Mouse (Mus musculus) megakaryocyte, embryonic 14.5 days (primary cell): ENCODE measurements around the gene Zscan29. TPM values are rescaled to one million over a fixed set of nuclear protein-coding genes. Genes with fewer than 3 reads are reported as not detected.
A peak's percentile ranks its signal among the peaks of the same experiment; 100 is the strongest.

ENCODE experiments used
- H3K27me3 ChIP-seq: replicated peaks from 2 replicates; pipeline ENCODE3; 2012; ENCODE audit warnings: inconsistent platforms
- H3K36me3 ChIP-seq: replicated peaks from 2 replicates; pipeline ENCODE3; 2012; ENCODE audit warnings: low read length, inconsistent platforms, mixed read lengths
- H3K4me1 ChIP-seq: 2 replicates; pipeline ENCODE4 v1.6.1; 2012; ENCODE audit warnings: inconsistent platforms
- H3K4me3 ChIP-seq: replicated peaks from 2 replicates; pipeline ENCODE3; 2012; ENCODE audit warnings: moderate library complexity, mild to moderate bottlenecking, inconsistent platforms
- H3K9me3 ChIP-seq: 2 replicates; pipeline ENCODE4 v1.6.1; 2012; ENCODE audit warnings: inconsistent platforms
- FLI1 ChIP-seq: IDR thresholded peaks from 2 replicates; pipeline ENCODE4 v1.6.1; 2012; ENCODE audit warnings: low read length, inconsistent platforms, mixed read lengths
- GATA1 ChIP-seq: IDR thresholded peaks from 3 replicates; pipeline ENCODE4 v1.6.1; 2012; ENCODE audit warnings: mixed read lengths, low read length, inconsistent platforms, borderline replicate concordance
- polyA plus RNA-seq: library from polyadenylated mRNA; stranded (reverse); fragments of >175 nt; gene quantifications from 2 replicates; pipeline ENCODE4 v1.2.3, GENCODE M21; 2012; ENCODE audit warnings: low replicate concordance; ENCODE audit not compliant: insufficient read depth

Gene Zscan29
- 3.4 and 5.5 TPM in 2 replicates for polyA plus RNA-seq

DNA sequence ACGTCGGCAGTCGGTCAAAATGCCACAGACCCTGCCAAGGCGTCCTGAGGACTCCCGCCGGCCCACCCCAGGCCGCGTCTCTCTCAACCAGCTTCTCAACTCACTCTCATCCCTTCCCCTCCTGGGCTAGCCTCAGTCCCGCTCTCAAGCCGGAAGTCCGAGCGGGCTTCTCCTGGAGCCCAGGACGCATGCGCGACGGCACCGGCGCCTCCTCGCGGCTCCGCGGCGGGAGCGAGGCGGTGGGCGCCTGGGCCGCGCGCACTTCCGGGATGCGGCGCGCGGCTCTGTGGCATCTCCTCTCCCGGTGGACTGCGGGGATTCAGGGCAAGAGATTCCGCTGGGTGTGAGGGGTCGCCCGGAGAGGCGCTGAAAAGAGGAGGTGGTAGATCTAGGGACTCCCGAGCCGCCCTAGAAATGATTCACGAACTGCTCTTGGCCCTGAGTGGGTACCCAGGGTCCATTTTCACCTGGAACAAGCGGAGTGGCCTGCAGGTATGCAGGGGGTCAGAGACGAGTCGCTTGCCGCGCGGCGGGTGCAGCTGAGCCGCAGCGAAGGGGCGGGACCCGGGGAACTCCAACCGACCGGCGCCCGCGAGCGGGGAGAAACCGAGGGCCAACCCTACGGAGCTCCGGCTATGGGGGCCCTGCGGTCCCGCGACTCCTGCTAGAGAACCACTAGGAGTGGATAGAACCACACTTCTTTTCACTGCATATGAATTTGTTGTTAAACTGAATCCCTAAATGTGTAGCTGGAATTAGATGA, at the start of gene Zscan29:
Gene Zscan29 (minus strand): TSS at position 146 of the 763 bp plus-strand sequence.
- H3K9me3 ChIP-seq: no peaks in the 10 kb centered on the region
- peaks cover 36% of the 10 kb centered on the region for H3K4me1 ChIP-seq
- no peaks in the 10 kb centered on the region for H3K27me3 ChIP-seq
- H3K4me3 ChIP-seq: peak within 1 kb of the TSS; percentile 93
- H3K36me3 ChIP-seq: peaks cover 61% of the 10 kb centered on the region
- no peak; the same call in 1 of the 2 replicates for TF ChIP-seq FLI1
- no peak for TF ChIP-seq GATA1

DNA sequence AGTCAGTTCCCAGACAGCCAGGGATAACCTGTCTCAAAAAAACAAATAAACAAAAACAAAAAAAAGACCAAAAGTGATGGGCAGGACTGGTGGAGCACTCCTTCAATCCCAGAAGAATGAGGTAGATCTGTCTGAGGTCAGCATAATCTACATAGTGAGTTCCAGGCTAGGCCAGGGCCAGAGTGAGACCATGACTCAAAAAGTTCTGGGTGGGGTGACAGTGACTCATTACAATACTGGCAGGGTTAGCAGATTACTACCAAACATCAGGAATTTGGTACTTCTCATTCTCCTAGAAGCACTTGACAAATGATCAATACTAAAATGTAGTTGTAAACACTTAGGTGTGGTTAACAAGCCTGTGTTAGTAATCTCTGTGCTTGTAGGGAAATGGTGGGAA, 49.1 kb upstream of the Zscan29 start:
- H3K9me3 ChIP-seq: no peaks in the 10 kb centered on the region
- H3K4me3 ChIP-seq: no peak overlapping the region
- peaks cover 2% of the 10 kb centered on the region; the same call in 1 of the 2 replicates for H3K4me1 ChIP-seq
- TF ChIP-seq FLI1: no peak
- no peak for TF ChIP-seq GATA1
- H3K36me3 ChIP-seq: peaks cover 85% of the 10 kb centered on the region
- no peaks in the 10 kb centered on the region for H3K27me3 ChIP-seq

DNA sequence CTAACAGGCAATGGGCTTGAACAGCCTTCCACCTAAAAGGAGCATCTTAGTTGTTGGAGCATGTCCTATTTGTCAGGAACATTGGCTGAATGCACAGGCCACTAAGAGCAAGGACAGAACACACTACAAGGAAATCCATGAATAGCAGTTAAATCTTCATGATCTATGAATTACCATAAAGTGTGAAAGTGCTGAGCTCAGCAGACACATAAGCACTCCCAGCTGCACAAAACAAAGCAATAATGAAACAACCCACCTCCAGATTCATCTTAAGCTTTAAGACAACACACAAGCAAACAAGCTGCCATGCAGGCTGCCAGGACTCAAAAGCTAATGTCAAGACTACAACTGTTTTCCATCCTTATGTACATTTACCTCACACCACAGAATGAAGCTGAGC, 48.3 kb upstream of the Zscan29 start:
- TF ChIP-seq FLI1 (no peak), GATA1 (no peak)
- no peak overlapping the region for H3K4me3 ChIP-seq
- H3K36me3 ChIP-seq: peaks cover 90% of the 10 kb centered on the region
- no peaks in the 10 kb centered on the region for H3K9me3 ChIP-seq
- H3K4me1 ChIP-seq: peaks cover 2% of the 10 kb centered on the region; the same call in 1 of the 2 replicates
- H3K27me3 ChIP-seq: no peaks in the 10 kb centered on the region

DNA sequence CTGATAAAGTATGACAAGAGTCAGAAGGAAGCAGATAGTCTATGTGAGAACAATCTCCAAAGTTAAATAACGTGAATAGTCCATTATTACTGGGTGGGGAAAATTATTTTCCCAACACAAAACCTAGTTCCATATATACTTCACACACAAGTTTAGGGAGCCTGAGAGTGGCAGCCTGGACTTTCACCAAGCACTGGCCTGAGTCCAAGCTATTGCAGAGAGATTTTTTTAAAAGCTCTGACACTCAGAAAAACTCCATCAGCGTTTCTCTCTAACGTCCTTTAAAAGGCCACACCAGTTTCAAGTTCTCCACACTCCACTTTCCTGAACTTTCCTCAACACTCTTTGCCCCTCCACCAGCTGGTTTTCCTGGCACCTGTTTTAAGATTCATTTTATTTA, 43.6 kb upstream of the Zscan29 start:
- no peaks in the 10 kb centered on the region for H3K9me3 ChIP-seq
- peaks cover 90% of the 10 kb centered on the region for H3K36me3 ChIP-seq
- H3K27me3 ChIP-seq: no peaks in the 10 kb centered on the region
- H3K4me3 ChIP-seq: no peak overlapping the region
- peaks cover 2% of the 10 kb centered on the region; the same call in 1 of the 2 replicates for H3K4me1 ChIP-seq
- no peak for TF ChIP-seq FLI1
- TF ChIP-seq GATA1: no peak

DNA sequence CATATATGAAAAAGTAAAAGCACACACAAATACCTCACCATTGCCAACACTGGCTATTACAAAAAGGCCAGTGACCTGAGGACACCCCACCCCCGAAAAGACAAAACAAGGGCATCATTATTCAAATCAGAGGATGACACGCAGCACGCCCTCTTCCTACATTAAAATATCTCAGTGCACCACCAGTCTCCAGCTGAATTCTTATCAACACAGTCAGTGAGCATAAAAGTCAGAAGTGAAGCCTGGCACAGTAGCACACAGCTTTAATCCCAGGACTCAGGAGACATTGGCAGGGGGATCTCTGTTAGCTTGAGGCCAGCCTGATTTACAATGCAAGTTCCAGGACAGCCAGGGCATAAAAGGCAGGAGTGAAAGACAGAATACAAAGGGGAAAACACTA, 35.6 kb upstream of the Zscan29 start:
- Histone ChIP-seq H3K9me3 (no peaks in the 10 kb centered on the region), H3K4me1 (peaks cover 27% of the 10 kb centered on the region), H3K4me3 (no peak overlapping the region), H3K36me3 (peaks cover 98% of the 10 kb centered on the region), H3K27me3 (no peaks in the 10 kb centered on the region)
- TF ChIP-seq FLI1 (no peak), GATA1 (no peak)

DNA sequence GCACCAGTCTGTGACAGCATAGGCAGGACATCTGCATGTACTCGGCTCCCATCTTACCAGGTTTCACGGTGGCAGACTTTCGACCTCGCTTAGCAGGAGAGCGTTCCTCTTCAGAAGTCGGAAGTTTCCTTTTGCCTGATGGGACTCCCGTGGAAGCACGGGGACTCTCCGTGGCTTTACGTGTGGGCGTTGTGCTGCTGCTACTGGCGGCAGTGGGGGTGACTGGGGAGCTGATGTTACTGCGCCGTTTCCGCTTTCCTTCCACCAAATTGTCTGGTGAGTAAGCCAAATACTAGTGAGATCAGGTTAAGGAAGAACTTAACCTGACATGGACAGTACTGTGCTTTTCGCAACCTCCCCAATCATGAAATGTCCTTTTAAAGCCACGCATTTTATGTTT, 33.4 kb upstream of the Zscan29 start:
- Histone ChIP-seq H3K9me3 (no peaks in the 10 kb centered on the region), H3K4me1 (peaks cover 27% of the 10 kb centered on the region), H3K27me3 (no peaks in the 10 kb centered on the region), H3K36me3 (peaks cover 99% of the 10 kb centered on the region), H3K4me3 (no peak overlapping the region)
- TF ChIP-seq FLI1 (no peak), GATA1 (no peak)

DNA sequence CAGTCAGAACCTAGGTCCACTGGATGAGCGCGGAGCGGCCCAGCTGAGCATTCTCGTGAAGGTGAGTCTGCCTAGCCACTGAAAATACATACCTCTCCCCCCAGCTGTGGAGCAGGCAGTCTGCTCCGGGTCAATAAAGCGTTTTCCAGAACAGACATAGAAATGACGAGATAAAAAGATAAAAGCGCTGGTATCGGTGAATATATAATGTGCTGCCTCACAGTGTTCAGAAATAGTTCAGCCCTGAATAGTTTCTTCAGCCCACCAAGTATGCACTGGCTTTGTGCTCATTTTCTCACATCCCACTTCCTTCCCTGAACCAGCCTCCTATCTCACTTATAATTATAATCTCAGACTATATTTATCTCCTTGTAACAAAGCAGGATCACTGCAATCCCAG, 24.5 kb upstream of the Zscan29 start:
- Histone ChIP-seq H3K27me3 (no peaks in the 10 kb centered on the region), H3K36me3 (peaks cover 98% of the 10 kb centered on the region), H3K4me1 (no peaks in the 10 kb centered on the region), H3K4me3 (no peak overlapping the region), H3K9me3 (no peaks in the 10 kb centered on the region)
- TF ChIP-seq FLI1 (no peak), GATA1 (no peak)

DNA sequence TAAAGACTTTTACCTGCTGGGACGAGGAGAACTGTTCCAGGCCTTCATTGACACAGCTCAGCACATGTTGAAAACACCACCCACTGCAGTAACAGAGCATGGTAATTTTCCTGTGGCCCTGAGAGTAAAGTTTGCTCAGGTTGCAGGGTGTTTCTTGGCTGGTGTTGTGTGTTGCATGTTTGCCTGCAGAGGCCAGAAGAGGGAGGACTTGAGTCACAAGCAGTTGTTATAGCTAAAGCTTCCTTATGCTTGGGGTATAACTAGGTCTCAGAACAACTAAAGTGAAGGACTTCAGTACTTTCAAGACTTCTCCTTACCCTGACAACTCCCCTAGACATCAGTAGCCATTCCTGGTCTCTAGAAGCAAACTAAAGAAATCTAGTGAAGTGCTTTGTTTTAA, 17.6 kb upstream of the Zscan29 start:
- no peak for TF ChIP-seq FLI1
- H3K4me1 ChIP-seq: no peaks in the 10 kb centered on the region

DNA sequence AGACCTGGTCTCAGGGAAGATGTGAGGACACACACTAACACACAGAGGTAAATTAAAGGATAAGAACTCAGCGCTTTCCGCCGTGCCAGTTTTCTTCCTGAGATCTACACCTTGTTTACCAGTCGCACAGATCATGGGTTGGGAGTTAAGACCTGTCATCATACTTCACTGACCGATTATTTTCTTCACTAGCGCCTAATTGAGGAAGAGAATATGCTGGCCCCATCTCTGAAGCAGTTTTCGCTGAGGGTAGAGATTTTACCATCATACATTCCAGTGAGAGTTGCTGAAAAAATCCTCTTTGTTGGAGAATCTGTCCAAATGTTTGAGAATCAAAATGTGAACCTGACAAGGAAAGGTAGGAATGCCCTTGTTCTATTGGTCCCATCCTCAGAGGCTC, 13.2 kb upstream of the Zscan29 start:
- TF ChIP-seq FLI1 (no peak), GATA1 (no peak)
- peaks cover 96% of the 10 kb centered on the region for H3K36me3 ChIP-seq

More for the DNA sequence above, 17.6 kb upstream of the Zscan29 start:
- H3K4me3 ChIP-seq: no peak overlapping the region
- H3K27me3 ChIP-seq: no peaks in the 10 kb centered on the region
- H3K9me3 ChIP-seq: no peaks in the 10 kb centered on the region
- peaks cover 97% of the 10 kb centered on the region for H3K36me3 ChIP-seq

DNA sequence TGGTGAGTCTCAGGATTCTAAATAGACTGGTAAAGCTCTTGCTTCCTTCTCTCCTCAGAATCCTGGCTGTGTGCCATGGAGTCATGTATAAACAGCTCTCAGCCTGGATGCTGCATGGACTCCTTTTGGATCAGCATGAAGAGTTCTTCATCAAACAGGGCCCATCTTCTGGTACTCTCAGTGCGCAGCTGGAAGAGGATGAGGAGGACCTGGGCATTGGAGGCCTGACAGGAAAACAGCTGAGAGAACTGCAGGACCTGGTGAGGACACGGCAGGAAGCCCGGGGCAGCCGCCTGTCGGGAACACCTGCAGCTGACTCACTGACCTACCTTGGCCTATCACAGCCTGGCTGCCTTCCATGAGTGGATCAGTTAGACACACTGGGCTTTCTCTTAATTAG, 12.5 kb upstream of the Zscan29 start:
- Histone ChIP-seq H3K9me3 (no peaks in the 10 kb centered on the region), H3K4me3 (no peak overlapping the region), H3K36me3 (peaks cover 91% of the 10 kb centered on the region), H3K4me1 (peaks cover 24% of the 10 kb centered on the region), H3K27me3 (no peaks in the 10 kb centered on the region)
- TF ChIP-seq GATA1 (no peak), FLI1 (no peak)

More for the DNA sequence above, 13.2 kb upstream of the Zscan29 start:
- Histone ChIP-seq H3K27me3 (no peaks in the 10 kb centered on the region), H3K4me1 (peaks cover 20% of the 10 kb centered on the region), H3K4me3 (no peak overlapping the region), H3K9me3 (no peaks in the 10 kb centered on the region)
